Mouse (Mus musculus) cerebellum, postnatal 10 days (tissue): ENCODE data around the gene Fbxw10.

Source experiments
- DNase-seq, 2 experiments: peaks; one replicate each; pipeline ENCODE4 v3.0.0; 2021; ENCODE audit warnings: mixed read lengths in 2 of 2

Gene Fbxw10

DNA sequence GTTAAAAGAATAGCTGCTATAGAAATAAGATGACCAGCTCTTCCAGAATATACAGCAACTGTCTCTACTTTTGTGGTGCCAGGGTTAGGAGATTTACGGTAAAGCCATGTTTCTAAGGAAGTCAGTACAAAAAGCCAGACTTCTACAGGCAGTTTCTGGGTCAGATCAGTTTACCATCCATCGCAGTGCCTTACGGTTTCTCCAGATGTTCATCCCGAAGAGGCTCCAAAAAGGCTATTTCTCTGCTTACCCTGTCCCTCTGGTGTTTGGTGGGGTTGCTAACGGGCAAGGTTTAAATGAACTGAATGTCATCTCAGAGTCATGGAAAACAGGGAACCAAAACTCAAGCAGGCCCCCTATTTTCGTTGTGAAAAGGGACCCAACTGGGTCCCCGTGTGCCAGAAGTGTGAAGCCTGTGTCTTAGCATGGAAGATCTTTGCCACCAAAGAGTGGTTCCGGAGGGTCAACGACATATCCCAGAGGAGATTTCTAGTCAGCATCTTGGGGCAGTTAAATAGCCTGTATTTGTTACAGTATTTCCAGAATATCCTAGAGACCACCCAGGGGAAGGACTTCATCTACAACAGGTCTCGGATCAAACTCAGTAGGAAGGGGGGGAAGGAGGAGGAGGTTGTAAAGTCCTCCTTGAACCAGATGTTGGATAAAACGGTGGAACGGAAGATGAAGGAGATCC lies at the start of gene Fbxw10:
TSS of gene Fbxw10 (plus strand) at position 109 of the 694 bp plus-strand sequence.
- DNase-seq, result peak in 1 of 2 experiments; percentile 14

DNA sequence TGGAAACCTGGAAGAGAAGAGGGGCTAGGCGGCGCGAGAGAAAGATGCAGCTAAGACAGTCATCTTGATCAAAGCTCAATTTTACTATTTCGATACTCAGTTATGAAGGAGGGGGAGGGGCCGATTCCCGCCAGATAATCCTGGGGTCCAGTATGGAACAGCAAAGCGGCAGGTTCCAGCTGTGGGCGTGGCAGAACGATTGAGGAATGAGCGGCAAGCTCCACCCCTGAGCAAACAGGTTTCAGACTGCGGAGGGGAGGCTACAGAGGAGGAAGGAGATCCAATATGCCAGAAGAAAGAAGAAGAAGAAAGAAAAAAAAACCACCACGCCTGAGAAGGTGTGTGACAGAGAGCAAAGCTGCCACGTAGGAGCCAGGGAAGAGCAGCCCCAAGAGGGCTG lies 42.8 kb upstream of the Fbxw10 start:
- no peak for DNase-seq

DNA sequence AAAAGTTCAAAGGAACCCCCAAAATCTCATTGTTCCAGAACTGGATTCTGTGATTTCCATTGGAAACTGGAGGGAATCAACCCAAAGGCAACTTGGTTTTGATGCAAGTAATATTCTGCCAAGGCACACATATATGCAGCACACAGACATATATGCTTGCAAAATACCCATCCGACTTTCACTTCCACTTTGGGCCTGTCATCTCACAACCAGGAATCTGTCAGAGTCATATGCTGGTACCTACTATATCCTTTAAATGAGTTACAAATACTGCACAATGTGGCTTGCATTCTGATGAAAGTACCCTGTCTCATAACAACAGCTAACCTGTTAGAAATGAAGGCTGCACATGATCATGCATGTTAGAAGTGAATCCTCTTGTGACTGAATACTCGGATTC lies 38.9 kb upstream of the Fbxw10 start:
- DNase-seq, result no peak

DNA sequence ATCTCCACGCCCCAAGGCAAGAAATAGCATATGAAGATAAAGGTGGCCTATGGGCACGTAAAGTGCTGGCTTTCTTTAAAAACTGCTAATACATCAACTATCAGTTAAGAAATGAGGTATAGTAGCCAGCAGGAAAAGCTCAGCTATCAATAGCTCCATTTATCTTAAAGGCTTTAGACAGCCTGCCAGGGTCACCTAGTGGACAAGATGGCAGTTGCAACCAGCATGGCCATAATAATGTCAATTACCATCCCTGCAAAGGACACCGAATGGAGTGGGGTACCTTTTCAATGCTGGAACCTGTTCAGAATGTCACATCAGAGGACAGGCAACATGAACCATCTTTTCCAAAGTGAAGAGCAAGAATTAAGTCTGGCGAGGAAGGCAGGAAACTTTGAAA lies 37.7 kb upstream of the Fbxw10 start:
- DNase-seq, result peak; percentile 53 to 56

DNA sequence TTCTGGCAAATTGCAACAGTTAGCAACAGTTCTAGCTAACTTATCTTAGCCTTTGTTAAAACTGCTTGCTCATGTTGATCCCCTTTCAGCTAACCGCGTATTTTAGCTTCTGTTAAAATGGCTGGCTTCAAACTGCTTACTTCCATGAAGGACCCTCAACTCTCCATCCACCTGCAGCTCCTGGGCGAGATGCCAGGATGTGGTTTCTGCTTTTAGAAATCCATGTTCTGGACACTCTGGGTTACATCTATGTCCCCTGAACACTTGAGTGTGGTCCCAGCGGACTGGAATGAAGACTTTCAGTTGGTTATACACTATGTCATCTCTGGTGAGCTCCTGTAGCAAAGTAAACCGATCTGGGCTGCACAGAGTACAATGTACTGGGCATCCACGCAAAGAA lies 34.6 kb upstream of the Fbxw10 start:
- DNase-seq, result peak in 1 of 2 experiments; percentile 12

DNA sequence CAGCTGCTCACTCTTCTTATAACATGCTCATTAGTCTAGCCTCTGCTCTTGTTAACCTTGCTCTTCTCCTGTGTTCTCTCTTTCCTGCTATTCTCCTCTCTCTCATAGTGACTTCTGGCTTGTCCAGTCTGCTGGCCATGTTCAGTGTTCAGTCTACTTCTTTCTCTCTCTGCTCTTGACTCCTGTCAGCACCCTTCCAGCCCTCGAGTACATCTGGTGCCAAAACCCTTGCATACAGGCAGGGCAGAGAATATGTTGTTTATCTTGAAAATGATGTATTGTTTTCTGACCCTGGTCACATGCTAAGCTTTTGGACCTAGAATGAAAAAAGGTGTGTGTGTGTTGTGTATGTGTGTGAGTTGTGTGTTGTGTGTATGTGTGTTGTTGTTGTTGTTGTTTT lies 33.4 kb upstream of the Fbxw10 start:
- DNase-seq, result no peak

DNA sequence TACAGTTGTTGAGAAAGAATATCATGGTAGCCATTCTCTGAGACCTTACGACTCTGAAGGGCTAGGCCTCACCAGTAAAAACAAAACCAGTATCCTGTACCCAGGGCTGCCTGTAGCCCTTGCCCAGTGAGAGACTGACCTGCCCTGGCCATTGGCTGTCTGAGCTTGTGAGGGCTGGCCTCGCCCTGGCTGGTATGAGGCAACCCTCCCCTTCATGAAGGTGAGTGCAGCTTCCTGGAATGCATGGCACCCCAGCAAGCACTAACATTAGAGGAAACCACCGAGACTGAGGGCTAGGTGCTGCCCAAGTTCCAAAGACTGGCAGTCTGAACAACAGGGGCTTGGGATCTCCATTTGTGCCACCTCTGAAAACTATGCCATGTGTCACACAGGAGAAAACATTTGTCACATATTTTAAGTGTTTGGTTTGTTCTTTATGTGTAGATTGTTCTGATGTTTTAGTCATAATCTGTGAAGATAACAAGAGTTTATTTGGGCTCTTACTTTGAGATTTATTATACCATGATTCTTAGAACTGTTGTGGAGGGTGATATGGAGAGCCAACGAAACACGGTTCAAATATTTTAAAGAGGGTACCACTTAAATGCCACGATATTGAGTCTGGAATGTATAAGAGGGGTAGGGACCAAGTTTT lies 32.8 kb upstream of the Fbxw10 start:
- no peak for DNase-seq

DNA sequence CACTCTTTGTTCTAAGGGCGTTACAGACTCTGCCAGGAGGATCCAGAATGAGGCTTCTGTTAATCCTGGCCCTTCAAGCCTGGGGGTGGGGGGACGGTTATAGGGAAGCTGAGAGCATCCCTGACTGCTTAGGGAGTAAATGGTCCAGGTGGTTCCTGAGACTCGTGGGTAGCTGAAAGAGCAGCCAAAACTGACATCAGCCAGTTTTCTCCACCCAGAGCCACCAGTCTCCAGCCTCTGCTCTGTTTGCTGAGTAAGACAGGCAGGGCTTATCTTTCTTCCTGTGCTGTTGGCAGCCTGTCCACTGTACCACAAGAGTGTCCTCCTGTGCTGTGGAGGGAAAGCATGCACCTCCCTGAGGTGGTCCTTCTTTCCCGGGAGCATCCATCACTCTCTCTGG lies 32.2 kb upstream of the Fbxw10 start:
- peak; percentile 22 to 23 for DNase-seq

DNA sequence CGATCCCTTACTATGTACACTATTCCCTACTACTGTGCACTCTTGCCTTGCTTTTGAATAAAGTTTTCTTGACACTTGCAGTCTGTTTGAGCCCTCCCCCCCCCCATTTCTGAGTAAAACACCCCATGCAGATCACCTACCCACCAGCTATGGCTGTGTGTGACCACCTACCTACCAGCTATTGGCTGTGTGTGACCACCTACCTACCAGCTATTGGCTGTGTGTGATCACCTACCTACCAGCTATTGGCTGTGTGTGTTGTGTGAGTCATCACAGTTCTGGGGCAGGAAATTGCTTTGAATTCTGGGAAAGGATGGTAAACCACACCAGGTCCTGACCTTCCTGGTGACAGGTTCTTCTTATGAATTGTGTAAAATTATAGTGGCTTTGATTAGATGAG lies 31.4 kb upstream of the Fbxw10 start:
- no peak for DNase-seq

DNA sequence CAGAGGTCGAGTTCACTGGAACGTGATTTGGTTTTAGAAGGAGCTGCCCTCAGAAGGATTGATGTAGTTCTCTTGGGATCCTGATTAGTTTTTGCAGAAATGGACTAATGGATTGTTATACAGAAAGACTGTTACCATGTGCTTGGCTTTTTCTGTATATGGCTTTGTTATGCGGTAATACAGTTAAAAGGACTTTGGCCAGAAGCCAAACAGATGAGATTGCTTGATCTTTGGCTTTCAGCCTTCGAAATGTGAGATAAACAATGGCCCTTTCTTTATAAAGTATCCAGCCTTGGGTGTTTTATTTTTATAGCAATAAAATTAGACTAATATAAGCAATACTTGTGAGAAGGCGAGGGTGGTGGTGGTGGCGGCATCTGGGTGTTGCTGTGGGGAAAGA lies 30.3 kb upstream of the Fbxw10 start:
- DNase-seq, result no peak

DNA sequence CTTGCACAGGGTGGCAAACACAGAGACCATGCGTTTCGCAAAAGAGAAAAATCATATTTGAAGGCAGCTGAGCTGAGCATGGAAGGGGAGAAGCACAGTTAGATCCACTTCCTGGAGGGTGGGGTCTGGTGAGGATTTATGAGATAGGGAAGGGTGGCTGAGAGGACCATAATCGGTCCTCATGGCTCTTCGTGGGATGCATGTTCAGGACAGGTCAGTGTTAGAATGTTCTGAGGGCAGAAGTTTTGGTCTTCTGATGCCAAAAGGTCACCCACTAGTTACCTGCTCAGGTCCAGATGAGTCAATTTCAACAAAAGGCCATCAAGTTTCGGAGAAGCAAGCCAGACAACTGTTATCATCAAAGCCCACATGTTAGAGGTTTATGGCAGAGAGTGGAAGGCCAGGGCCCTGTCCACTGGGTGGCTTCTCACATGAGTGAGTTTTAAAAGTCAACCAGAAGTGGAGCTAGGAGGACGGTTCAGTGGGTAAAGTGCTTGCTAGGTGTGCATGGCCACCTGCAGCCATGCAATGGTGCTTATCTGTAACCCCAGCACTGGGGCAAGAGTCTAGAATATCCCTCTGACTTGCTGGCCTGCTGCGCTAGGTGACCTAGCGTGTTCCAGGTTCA lies 27.7 kb upstream of the Fbxw10 start:
- DNase-seq, result no peak

DNA sequence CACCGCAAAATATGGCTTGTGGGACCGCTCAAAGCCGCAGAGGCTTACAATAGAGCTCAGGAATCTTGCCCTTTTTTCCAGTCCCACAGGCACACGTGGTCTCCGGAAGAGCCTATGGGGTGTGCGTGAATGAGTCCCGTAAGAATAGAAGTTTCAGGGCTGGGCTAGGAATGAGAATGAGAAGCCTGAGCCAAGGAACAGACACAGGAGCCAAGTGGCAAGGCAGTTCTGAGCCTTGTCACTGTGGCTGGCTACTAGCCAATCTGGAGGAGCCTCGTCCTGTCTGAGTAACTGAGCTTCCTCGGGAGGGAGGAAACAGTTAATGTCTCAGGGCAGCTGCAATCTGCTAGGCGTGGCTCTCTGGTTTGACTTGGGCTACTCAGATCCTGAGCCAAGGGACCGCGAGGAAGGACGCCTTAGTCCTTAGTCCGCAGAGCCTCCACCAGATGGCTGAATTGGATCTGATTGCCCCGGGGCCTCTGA lies 26.8 kb upstream of the Fbxw10 start, which contains the start of gene Trim16:
TSS of gene Trim16 (plus strand) at position 173 of the 483 bp plus-strand sequence.
- DNase-seq, result peak; percentile 81 to 83

DNA sequence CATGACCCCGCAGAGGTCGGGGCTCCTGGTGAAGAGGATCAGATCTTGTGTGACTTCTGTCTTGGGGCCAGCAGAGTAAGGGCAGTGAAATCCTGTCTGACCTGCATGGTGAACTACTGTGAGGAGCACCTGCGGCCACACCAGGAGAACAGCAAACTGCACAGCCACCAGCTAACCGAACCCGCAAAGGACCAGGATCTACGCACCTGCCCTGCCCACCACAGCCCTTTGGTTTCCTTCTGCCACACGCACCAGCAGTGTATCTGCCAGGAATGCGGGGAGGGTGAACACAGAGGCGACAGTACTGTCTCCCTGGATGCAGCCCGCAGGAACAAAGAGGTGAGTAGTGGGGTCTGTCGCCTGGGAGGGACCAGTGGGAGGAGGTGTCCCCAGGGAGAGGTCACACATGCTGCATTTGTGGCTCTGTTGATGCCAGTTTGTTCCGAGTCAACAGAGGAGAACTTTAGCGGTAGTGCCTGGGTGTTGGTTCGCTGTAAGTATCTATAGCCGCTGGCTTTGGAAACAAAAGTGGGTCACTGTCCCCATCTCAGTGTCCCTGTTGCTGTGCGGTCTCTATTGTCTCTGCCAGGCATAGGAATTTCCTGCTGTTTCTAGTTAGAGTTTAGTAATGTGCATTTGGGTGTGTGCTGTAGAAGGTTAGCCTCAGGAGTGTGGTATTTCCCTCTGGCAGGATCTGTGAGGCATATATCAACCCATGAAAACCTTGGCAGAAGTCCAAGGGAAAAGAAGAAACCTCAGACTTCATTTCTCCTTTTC lies 26.0 kb upstream of the Fbxw10 start:
- DNase-seq, result peak; percentile 30 to 35

DNA sequence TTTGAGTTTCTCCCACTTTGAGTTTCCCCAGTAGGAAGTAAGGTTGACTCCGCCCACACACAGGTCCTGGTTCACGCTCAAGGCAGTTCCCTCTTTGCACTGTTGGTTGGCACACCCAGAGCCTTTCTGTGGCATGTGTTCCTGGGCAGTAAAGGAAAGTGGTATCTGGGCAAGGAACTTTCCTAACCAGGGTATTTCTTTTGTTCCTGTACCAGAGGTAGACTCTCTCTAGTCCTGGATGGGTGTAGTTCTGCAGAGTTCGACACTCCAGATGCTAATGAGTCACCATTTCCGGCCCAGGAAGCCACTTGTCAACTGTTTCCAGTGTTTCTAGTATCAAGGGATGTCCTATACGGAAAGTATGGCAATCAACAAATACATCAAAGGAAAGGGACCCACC lies 25.0 kb upstream of the Fbxw10 start:
- peak in 1 of 2 experiments; percentile 9 for DNase-seq

DNA sequence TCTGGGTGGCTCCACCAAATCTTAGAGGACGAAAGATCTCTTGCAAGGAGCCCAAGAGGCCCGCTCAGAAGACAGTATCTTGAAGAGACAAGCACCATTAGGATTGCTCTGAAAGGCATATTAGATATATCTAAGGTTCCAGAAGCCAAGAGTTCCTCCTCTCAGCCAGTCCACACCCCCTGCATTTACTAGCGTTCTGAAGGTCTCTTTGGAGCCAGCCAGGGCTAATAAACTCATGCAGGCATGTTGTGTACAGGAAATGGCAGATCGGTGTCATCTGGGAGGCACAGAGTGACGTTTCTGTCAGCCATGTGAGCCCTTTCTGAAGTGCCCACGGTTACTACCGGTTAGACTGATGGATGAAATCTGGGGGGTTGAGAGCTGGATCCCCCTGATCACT lies 22.7 kb upstream of the Fbxw10 start:
- no peak for DNase-seq

DNA sequence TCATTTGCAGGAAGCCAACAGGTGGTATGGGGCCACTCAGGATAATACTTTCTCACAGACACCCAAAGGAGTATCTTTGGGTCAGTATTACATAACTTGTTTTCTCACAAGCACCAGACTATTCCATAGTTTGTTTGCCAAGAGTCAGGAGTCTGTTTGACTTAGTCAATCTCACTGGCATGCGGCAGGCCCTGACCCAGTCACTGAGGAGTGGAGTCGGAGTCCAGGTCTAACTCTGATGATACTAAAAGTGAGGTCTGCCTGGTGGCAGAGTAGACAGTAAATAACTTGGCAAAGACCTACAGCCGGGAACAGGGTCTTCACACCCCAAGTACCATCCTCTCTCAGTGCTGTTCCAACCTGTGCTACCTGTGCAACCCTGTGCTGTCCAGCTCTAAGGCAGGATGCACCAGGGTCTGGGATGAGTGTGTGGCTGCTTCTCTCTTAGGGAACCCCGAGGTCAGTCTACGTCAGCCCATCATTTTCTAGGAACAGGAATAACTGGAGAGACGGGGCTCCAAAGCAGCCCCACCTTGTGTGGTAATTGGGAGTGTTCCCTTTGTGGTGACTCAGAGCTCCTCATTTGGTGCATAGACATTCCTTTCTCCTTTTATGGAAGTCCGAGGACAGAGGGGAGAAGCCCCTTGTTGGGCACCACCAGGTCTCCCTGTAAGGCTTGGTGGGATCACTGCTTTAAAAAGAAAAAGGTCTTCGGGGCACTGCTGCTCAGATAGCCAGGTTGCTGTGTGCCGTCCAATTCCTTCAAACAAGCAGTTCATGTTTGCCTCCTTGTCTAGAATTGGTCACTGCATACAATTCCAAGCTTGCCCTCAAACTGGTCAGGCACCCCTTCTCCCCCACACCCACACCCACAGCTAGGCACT lies 21.4 kb upstream of the Fbxw10 start:
- DNase-seq, result no peak

DNA sequence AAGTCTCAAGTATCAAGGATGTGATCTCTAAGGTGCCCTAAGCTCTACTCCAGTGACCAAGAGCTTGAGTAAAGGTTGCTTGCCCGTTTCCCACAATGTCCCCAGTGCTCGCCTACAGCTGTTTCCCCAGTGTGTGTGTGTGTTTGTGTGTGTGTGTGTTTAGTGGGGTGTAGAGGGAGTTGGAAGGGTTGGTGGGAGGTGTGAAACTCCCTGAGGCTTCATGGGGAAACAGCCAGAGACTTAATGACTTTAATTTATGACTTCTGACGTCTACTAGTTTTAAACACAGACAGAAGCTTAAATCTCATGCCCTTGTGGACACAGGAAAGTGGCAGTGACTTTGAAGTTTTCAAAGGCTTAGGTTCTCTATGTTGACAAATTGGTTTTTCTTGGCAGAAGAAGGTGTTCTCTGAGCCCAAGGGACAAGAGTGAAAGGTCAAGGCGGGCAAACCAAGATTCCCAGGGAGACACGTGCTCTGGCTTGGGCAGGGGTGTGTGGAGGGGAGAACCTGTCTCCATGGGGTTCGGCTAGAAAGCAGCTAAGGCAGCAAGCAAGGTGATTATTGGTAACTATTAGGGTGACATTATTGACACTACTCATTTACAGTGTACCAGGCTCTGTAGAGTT lies 20.6 kb upstream of the Fbxw10 start:
- no peak for DNase-seq

DNA sequence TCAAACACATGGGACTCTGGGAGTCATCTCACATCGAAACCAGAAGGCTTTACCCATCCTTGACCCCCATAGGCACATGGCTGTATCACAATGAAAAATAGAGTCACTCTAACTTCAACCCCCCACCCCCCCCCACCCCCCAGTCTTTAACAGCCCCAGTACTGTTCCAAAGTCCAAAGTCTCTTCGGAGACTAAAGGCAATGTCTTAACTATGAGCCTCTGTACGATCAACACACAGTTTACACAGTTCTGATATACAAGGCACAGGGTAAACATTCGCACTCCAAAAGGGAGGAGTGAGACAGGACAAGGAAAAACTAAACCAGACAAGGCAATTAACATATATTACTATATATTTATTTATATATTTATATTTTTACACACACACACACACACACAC lies 19.7 kb upstream of the Fbxw10 start:
- DNase-seq, result no peak

DNA sequence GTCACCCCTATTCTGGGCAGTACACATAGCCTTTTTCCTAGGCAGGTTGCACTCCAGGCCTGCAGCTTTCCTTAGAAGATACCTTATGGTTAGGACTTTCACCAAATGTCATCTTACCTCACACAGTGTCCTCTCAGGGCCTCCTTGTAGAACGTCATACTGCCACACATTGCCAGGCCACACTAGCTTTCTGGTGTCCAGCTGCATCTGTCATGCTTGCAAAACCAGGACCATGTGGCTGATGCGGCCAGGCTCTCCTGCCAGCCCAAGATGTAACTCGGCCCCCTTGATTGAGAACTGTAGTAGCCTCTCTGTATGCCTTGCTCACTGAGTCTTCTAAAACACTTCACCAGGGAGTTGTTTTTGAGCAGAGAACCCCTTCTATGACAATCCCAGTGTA lies 19.0 kb upstream of the Fbxw10 start:
- DNase-seq, result peak in 1 of 2 experiments; percentile 25

DNA sequence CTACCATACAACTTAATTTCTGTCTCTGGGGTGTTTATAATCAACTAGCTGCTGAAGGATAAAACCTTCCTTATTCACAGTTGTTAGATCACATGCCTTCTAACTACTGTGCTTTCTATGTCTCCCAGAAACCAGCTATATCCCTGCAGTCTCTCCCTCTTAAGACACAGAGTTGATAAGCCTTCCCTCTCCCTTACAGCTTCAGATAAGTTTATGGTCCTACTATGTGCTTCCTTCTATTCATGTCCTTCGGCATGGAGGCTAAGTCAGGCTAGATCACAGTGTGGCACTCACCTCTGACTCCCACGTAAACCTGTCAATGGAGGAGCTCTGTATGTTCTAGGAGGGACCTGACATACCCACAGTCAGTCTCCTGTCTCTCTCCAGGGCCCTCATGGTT lies 16.5 kb upstream of the Fbxw10 start:
- DNase-seq, result no peak

DNA sequence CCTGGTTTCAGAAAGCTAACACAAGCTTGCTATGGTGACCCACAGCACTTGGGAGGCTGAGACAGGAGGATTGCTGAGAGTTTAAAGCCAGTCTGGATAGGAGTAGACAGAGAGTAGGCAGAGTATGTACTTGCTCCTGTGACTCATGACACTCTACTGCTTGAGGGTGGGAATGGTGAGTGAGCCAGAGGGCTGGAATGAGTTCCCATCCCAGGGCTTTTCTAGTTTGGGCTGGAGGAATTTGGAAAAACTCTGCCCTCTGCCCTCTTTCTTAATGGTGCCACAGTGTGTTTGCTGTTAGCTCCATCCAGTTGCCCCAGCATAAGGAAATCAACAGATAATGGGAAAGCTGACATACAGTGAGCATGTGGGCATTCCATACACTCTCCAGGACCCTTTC lies 15.0 kb upstream of the Fbxw10 start:
- no peak for DNase-seq

DNA sequence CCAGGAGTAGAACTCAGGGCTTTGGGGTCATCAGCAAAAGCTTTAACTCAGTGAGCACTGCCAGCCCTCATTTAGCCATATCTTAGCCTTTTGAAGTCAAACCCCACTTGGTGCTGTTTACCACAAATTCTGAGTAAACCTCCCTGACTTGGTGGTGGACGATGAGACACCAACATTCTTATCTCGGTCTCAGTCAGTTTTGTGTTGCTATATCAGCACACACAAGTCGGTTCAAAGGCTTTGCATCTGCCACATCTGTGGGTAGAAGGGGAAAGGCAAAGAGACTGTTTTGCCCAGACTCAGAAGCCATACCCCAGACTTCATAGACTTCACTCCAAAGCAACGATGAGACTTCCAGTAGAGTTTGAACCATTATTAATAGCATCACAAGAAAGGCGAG lies 2.3 kb upstream of the Fbxw10 start:
- DNase-seq, result no peak
